Mouse (Mus musculus): ENCODE measurements around the gene Scamp1.

- TF ChIP-seq CTCF (IDR thresholded peaks at IDR 0.05; ENCODE audit: low read depth) (no peak), EP300 (IDR thresholded peaks at IDR 0.05; ENCODE audit: low read depth) (no peak)
These were observed 42.8 kb downstream of the Scamp1 start for GRCm38 (mm10) chr13:94242897-94243296.
